Mouse (Mus musculus): ENCODE results near the gene Kdelr1. TPM values are rescaled to one million over a fixed set of nuclear protein-coding genes. Genes with fewer than 3 reads are reported as not detected.

The Kdelr1 gene
- polyA plus RNA-seq, 1 experiment from 2014 or later = 55.0 TPM

DNA sequence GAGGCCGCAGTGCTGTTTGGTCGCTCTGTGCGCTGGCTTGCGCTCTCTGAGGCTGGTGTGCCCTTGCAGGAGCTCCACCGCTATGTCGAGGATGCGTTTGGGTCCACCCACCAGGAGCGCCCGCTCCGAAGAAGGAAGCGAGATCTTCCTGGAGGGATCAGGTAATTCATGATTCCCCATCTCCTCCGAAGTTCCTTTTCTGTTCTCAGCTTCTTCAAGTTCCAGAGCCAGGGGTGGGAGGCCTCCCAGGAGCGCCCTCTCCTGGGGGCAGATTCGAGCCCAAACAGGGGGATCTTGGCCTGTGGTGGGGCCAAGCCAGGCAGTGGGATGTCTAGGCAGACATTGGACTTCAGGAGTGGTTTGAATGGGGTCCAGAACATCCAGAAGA lies 51.9 kb downstream of the Kdelr1 start:
- no peak overlapping the region for H3K27ac ChIP-seq (ENCODE audit: low read length)
- H3K9ac ChIP-seq (ENCODE audit: low read depth, low read length) = peak overlapping the region; percentile 34; the same call in 1 of the 2 replicates
- H3K4me1 ChIP-seq (ENCODE audit: control insufficient read depth, insufficient read depth, low read length) = peaks cover 3% of the 10 kb centered on the region; the same call in 1 of the 2 replicates
- no peaks in the 10 kb centered on the region for H3K9me3 ChIP-seq (replicated peaks; ENCODE audit: control insufficient read depth, low read length, poor library complexity, severe bottlenecking)
- ATAC-seq = no peak
- H3K36me3 ChIP-seq (ENCODE audit: control insufficient read depth, insufficient read depth, low read length) = no peaks in the 10 kb centered on the region
- peaks cover 6% of the 10 kb centered on the region; the same call in 1 of the 2 replicates for H3K27me3 ChIP-seq (ENCODE audit: control insufficient read depth, insufficient read depth, low read depth, low read length)
- H3K4me3 ChIP-seq (ENCODE audit: low read depth, low read length) = peak overlapping the region; percentile 51
- 13% methylated on average over 14 of the region's 14 CpGs for WGBS
- H3K4me2 ChIP-seq (ENCODE audit: low read length) = peak overlapping the region; percentile 68

- H3K4me2 ChIP-seq (ENCODE audit: low read length) = peak overlapping the region; percentile 21; the same call in 1 of the 2 replicates
- H3K27ac ChIP-seq (ENCODE audit: low read length) = no peak overlapping the region
- no peak overlapping the region for H3K9ac ChIP-seq (ENCODE audit: low read depth, low read length)
- H3K4me3 ChIP-seq (ENCODE audit: low read depth, low read length) = no peak overlapping the region
- H3K4me1 ChIP-seq (ENCODE audit: control insufficient read depth, insufficient read depth, low read length) = no peaks in the 10 kb centered on the region
- no peak for ATAC-seq
- no peaks in the 10 kb centered on the region for H3K36me3 ChIP-seq (ENCODE audit: control insufficient read depth, insufficient read depth, low read length)
- 14% methylated on average over 19 of the region's 23 CpGs for WGBS
- peaks cover 6% of the 10 kb centered on the region; the same call in 1 of the 2 replicates for H3K27me3 ChIP-seq (ENCODE audit: control insufficient read depth, insufficient read depth, low read depth, low read length)
- no peaks in the 10 kb centered on the region for H3K9me3 ChIP-seq (replicated peaks; ENCODE audit: control insufficient read depth, low read length, poor library complexity, severe bottlenecking)
Measured at GRCm38 (mm10) chr7:45928626-45929295, 56.2 kb downstream of the Kdelr1 start.

DNA sequence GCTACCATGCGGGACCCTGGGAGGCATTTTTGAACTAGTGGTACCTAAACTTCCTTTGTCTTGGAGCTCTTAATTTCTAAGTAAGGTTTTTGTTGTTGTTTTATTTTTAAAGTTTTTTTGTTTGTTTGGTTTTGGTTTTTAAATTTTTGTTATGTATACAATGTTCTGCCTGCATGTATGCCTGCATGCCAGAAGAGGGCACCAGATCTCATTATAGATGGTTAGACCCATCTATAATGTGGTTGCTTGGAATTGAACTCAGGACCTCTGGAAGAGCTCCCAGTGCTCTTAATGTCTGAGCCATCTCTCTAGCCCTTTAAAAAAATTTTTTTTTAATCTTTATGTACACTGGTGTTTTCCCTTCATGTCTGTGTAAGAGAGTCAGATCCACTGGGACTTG lies 57.1 kb downstream of the Kdelr1 start:
- no peaks in the 10 kb centered on the region for H3K9me3 ChIP-seq (replicated peaks; ENCODE audit: control insufficient read depth, low read length, poor library complexity, severe bottlenecking)
- ATAC-seq = no peak

More for the DNA sequence above, 57.1 kb downstream of the Kdelr1 start:
- Histone ChIP-seq H3K4me1 (ENCODE audit: control insufficient read depth, insufficient read depth, low read length) (no peaks in the 10 kb centered on the region), H3K27ac (ENCODE audit: low read length) (no peak overlapping the region), H3K9ac (ENCODE audit: low read depth, low read length) (no peak overlapping the region), H3K4me2 (ENCODE audit: low read length) (no peak overlapping the region), H3K4me3 (ENCODE audit: low read depth, low read length) (no peak overlapping the region), H3K27me3 (ENCODE audit: control insufficient read depth, insufficient read depth, low read depth, low read length) (peaks cover 6% of the 10 kb centered on the region; the same call in 1 of the 2 replicates), H3K36me3 (ENCODE audit: control insufficient read depth, insufficient read depth, low read length) (no peaks in the 10 kb centered on the region)
- WGBS = 81% methylated on average over 1 of the region's 1 CpGs

Other genes with a start within 250 kb of the Kdelr1 start
- gene Rasip1, start 245.3 kb upstream of the Kdelr1 start, polyA plus RNA-seq (2015; fragmentation: Nextera tagmentation; extraction: Ambion mirVana) = 17.2 and 18.5 TPM in 2 replicates
- 3.4 and 4.6 TPM in 2 replicates for gene Mamstr, start 232.8 kb upstream of the Kdelr1 start, polyA plus RNA-seq (2015; fragmentation: Nextera tagmentation; extraction: Ambion mirVana)
- 0.16 TPM in 2 replicates for gene Fut2, start 206.4 kb upstream of the Kdelr1 start, polyA plus RNA-seq (2015; fragmentation: Nextera tagmentation; extraction: Ambion mirVana)
- 0.23 and 0.71 TPM in 2 replicates for gene Ntn5, start 188.8 kb upstream of the Kdelr1 start, polyA plus RNA-seq (2015; fragmentation: Nextera tagmentation; extraction: Ambion mirVana)
- gene Sec1, start 178.4 kb upstream of the Kdelr1 start, polyA plus RNA-seq (2015; fragmentation: Nextera tagmentation; extraction: Ambion mirVana) = 0.24 and 0.28 TPM in 2 replicates
- gene Car11, start 172.9 kb upstream of the Kdelr1 start, polyA plus RNA-seq (2015; fragmentation: Nextera tagmentation; extraction: Ambion mirVana) = 71.6 and 89.9 TPM in 2 replicates
- 2.3 and 3.4 TPM in 2 replicates for gene Dbp, start 167.7 kb upstream of the Kdelr1 start, polyA plus RNA-seq (2015; fragmentation: Nextera tagmentation; extraction: Ambion mirVana)
- gene Rpl18, start 157.3 kb upstream of the Kdelr1 start, polyA plus RNA-seq (2015; fragmentation: Nextera tagmentation; extraction: Ambion mirVana) = 475 and 495 TPM in 2 replicates
- 21.9 and 23.0 TPM in 2 replicates for gene Sphk2, start 154.8 kb upstream of the Kdelr1 start, polyA plus RNA-seq (2015; fragmentation: Nextera tagmentation; extraction: Ambion mirVana)
- gene Fam83e, start 151.6 kb upstream of the Kdelr1 start, polyA plus RNA-seq (2015; fragmentation: Nextera tagmentation; extraction: Ambion mirVana) = 0.48 and 0.62 TPM in 2 replicates
- gene Spaca4, start 147.0 kb upstream of the Kdelr1 start, polyA plus RNA-seq (2015; fragmentation: Nextera tagmentation; extraction: Ambion mirVana) = not detected in 2 replicates
- 19.6 and 26.7 TPM in 2 replicates for gene Lmtk3, start 89.0 kb upstream of the Kdelr1 start, polyA plus RNA-seq (2015; fragmentation: Nextera tagmentation; extraction: Ambion mirVana)
- 6.1 and 6.4 TPM in 2 replicates for gene Sult2b1, start 88.1 kb upstream of the Kdelr1 start, polyA plus RNA-seq (2015; fragmentation: Nextera tagmentation; extraction: Ambion mirVana)
- gene Cyth2, start 58.2 kb upstream of the Kdelr1 start, polyA plus RNA-seq (2015; fragmentation: Nextera tagmentation; extraction: Ambion mirVana) = 275 and 307 TPM in 2 replicates
- gene Kcnj14, start 48.0 kb upstream of the Kdelr1 start, polyA plus RNA-seq (2015; fragmentation: Nextera tagmentation; extraction: Ambion mirVana) = 1.2 and 1.3 TPM in 2 replicates
- gene Grwd1, start 41.8 kb upstream of the Kdelr1 start, polyA plus RNA-seq (2015; fragmentation: Nextera tagmentation; extraction: Ambion mirVana) = 38.4 and 45.8 TPM in 2 replicates
- gene Grin2d, start 5.6 kb downstream of the Kdelr1 start, polyA plus RNA-seq (2015; fragmentation: Nextera tagmentation; extraction: Ambion mirVana) = 3.4 and 4.8 TPM in 2 replicates
- not detected in 2 replicates for gene Syngr4, start 23.9 kb downstream of the Kdelr1 start, polyA plus RNA-seq (2015; fragmentation: Nextera tagmentation; extraction: Ambion mirVana)
- gene Tmem143, start 24.2 kb downstream of the Kdelr1 start, polyA plus RNA-seq (2015; fragmentation: Nextera tagmentation; extraction: Ambion mirVana) = 6.3 and 6.9 TPM in 2 replicates
- 18.3 and 19.9 TPM in 2 replicates for gene Emp3, start 48.6 kb downstream of the Kdelr1 start, polyA plus RNA-seq (2015; fragmentation: Nextera tagmentation; extraction: Ambion mirVana)
- gene Ccdc114, start 51.3 kb downstream of the Kdelr1 start, polyA plus RNA-seq (2015; fragmentation: Nextera tagmentation; extraction: Ambion mirVana) = 6.4 and 7.9 TPM in 2 replicates
- gene Abcc6, start 157.5 kb downstream of the Kdelr1 start, polyA plus RNA-seq (2015; fragmentation: Nextera tagmentation; extraction: Ambion mirVana) = 0.27 and 0.45 TPM in 2 replicates
- 45.0 and 47.0 TPM in 2 replicates for gene Nomo1, start 160.9 kb downstream of the Kdelr1 start, polyA plus RNA-seq (2015; fragmentation: Nextera tagmentation; extraction: Ambion mirVana)
- gene Kcnj11, start 228.0 kb downstream of the Kdelr1 start, polyA plus RNA-seq (2015; fragmentation: Nextera tagmentation; extraction: Ambion mirVana) = 2.4 and 2.8 TPM in 2 replicates